Mouse (Mus musculus): ENCODE measurements around the gene Btg2. TPM values are rescaled to one million over a fixed set of nuclear protein-coding genes. Genes with fewer than 3 reads are reported as not detected.

Btg2 gene
- polyA plus RNA-seq, 1 experiment = 13.8 TPM

DNA sequence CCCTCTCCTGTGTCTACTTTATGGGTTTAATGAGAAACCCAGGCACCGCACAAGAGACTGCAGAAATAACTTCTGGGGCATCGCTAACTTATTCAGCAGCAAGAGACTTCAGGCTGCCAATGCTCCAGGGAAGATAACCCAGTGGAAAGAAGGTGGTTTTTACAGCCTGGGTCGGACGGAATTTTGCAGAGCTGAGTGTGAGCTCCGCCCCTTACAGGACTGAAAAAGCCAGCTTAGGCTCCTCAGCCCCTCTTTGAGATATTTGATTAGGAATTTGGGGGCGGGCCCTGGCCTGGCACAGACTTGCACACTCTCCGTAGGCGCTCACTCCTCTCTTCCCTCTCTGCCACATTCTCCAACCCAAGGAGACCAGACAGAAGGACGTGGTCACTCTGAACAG, 41.7 kb downstream of the Btg2 start, which contains the start of gene Fmod:
Gene Fmod, plus strand, starts transcription at position 83 of the 400 bp plus-strand sequence.
- H3K4me2 ChIP-seq (ENCODE audit: low read depth) = no peak within 1 kb of the TSS
- TF ChIP-seq SRF (IDR thresholded peaks at IDR 0.05; ENCODE audit: control insufficient read depth, insufficient read length, low read depth) (no peak), REST (IDR thresholded peaks at IDR 0.05; ENCODE audit: insufficient read depth, insufficient read length) (no peak), TCF12 (IDR thresholded peaks at IDR 0.05; ENCODE audit: insufficient read depth, poor library complexity, severe bottlenecking) (no peak)
- no peak within 1 kb of the TSS for H3ac ChIP-seq (ENCODE audit: control insufficient read depth, insufficient read length)
- no peaks in the 10 kb centered on the region for H3K36me3 ChIP-seq (ENCODE audit: control insufficient read depth, insufficient read depth)
- H3K27me3 ChIP-seq (ENCODE audit: control insufficient read depth, insufficient read depth, insufficient read length) = peaks cover 6% of the 10 kb centered on the region
- H3K4me3 ChIP-seq = no peak within 1 kb of the TSS
- H3K79me2 ChIP-seq (ENCODE audit: control insufficient read depth, insufficient read depth) = no peaks in the 10 kb centered on the region

DNA sequence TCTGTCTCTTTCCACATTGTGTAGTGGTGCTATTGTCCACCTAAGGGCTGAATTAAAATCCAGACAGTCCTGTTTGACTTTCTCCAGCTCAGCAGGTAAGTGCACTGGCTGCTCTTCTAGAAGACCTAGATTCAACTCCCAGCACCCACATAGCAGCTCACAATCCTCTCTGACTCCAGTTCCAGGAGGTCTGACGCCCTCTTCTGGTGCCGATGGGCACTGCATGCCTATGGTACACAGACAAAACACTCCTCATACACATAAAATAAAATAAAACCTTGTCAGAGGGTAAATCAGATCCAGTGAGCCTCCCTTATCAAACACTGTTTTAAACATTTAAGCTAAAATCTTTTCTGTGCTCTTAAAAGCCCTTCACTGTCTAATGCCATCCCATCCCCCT, 42.4 kb downstream of the Btg2 start:
- Histone ChIP-seq H3K27me3 (ENCODE audit: control insufficient read depth, insufficient read depth, insufficient read length) (peaks cover 11% of the 10 kb centered on the region), H3ac (ENCODE audit: control insufficient read depth, insufficient read length) (no peak overlapping the region), H3K4me3 (no peak overlapping the region), H3K4me2 (ENCODE audit: low read depth) (no peak overlapping the region), H3K79me2 (ENCODE audit: control insufficient read depth, insufficient read depth) (no peaks in the 10 kb centered on the region), H3K36me3 (ENCODE audit: control insufficient read depth, insufficient read depth) (no peaks in the 10 kb centered on the region)
- no peak for TF ChIP-seq CEBPB (IDR thresholded peaks at IDR 0.05; ENCODE audit: insufficient read depth, poor library complexity, severe bottlenecking)
- no peak for TF ChIP-seq TCF3 (IDR thresholded peaks at IDR 0.05; ENCODE audit: insufficient read length, low read depth)
- TF ChIP-seq POLR2A (IDR thresholded peaks at IDR 0.05; ENCODE audit: insufficient read length, low read depth) = no peak
- no peak for TF ChIP-seq USF1 (IDR thresholded peaks at IDR 0.05; ENCODE audit: low read depth)
- no peak for TF ChIP-seq MAX (IDR thresholded peaks at IDR 0.05; ENCODE audit: low read depth)
- no peak for TF ChIP-seq REST (IDR thresholded peaks at IDR 0.05; ENCODE audit: insufficient read depth, insufficient read length)
- no peak for TF ChIP-seq POLR2AphosphoS2 (IDR thresholded peaks at IDR 0.05; ENCODE audit: insufficient read length, low read depth)
- TF ChIP-seq MYOG (IDR thresholded peaks at IDR 0.05; ENCODE audit: control insufficient read depth in 1 of 3, insufficient read depth in 1 of 3, insufficient read length in 2 of 3, low read depth in 2 of 3) = no peak

DNA sequence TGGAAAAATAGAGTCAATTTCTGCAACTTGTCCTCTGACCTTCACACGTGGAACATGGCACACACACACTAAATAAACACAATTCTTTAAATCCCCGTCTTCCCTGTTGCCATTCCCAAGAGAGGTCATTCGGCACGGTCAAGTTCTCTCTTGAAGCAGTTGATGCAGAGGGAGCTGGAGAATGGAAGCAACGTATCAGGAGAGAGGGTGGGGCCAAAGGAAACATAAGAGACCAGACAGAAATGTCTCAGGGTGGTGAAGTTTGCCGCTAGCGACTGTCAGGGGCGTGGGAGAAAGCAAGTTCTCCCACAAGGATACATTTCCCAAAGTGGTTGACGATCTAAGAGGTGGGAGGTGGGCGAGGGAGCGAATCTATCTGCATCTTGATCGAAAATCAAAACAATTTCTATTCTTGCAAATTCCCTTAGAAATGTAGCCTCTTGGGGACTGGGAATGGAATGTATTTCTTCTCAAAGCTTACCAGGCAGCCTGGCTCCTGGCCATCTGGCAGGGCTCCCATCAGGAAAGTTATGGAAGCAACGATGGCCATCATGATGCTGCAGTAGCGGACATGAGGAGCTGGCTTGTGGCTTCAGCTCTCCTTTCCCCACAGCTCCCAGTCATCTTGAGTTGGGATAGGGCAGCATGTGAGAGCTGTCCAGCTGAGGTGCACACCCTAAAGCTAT, 50.6 kb downstream of the Btg2 start:
- H3K27me3 ChIP-seq (ENCODE audit: control insufficient read depth, insufficient read depth, insufficient read length) = peaks cover 51% of the 10 kb centered on the region
- no peaks in the 10 kb centered on the region for H3K36me3 ChIP-seq (ENCODE audit: control insufficient read depth, insufficient read depth)
- H3ac ChIP-seq (ENCODE audit: control insufficient read depth, insufficient read length) = no peak overlapping the region
- H3K4me3 ChIP-seq = no peak overlapping the region
- no peak overlapping the region for H3K4me2 ChIP-seq (ENCODE audit: low read depth)
- TF ChIP-seq SRF (IDR thresholded peaks at IDR 0.05; ENCODE audit: control insufficient read depth, insufficient read length, low read depth) = no peak
- no peak for TF ChIP-seq REST (IDR thresholded peaks at IDR 0.05; ENCODE audit: insufficient read depth, insufficient read length)
- TF ChIP-seq POLR2AphosphoS2 (IDR thresholded peaks at IDR 0.05; ENCODE audit: insufficient read length, low read depth) = no peak
- TF ChIP-seq USF1 (IDR thresholded peaks at IDR 0.05; ENCODE audit: low read depth) = no peak
- TF ChIP-seq TCF3 (IDR thresholded peaks at IDR 0.05; ENCODE audit: insufficient read length, low read depth) = no peak
- no peak for TF ChIP-seq CEBPB (IDR thresholded peaks at IDR 0.05; ENCODE audit: insufficient read depth, poor library complexity, severe bottlenecking)
- TF ChIP-seq POLR2A (IDR thresholded peaks at IDR 0.05; ENCODE audit: insufficient read length, low read depth) = no peak
- no peak for TF ChIP-seq MYOD1 (IDR thresholded peaks at IDR 0.05; ENCODE audit: control insufficient read depth in 1 of 3, insufficient read length in 2 of 3, low read depth in 2 of 3)
- no peak for TF ChIP-seq TCF12 (IDR thresholded peaks at IDR 0.05; ENCODE audit: insufficient read depth, poor library complexity, severe bottlenecking)
- TF ChIP-seq MYOG (IDR thresholded peaks at IDR 0.05; ENCODE audit: control insufficient read depth in 1 of 3, insufficient read depth in 1 of 3, insufficient read length in 2 of 3, low read depth in 2 of 3) = no peak
- TF ChIP-seq MAX (IDR thresholded peaks at IDR 0.05; ENCODE audit: low read depth) = no peak
- TF ChIP-seq E2F4 (IDR thresholded peaks at IDR 0.05; ENCODE audit: insufficient read depth) = no peak
- no peaks in the 10 kb centered on the region for H3K79me2 ChIP-seq (ENCODE audit: control insufficient read depth, insufficient read depth)

DNA sequence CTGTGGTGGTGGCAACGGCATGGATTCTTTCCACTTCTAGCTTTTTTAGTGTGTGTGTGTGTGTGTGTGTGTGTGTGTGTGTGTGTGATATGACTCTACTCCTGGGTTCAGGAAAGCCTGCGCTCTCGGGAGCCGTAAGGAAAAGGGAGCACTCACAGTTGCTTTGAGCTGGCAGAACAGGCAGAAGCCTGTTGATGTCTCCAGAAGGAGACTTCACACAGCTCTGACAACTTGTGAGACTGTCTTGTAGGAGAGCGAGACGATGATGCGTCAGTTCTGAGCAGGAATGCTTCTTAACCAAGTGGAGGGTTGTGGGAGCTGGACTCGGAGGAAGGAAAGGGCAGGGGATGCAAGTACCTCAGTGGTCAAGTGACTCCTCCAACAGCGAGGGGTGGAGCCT, 52.2 kb downstream of the Btg2 start:
- H3ac ChIP-seq (ENCODE audit: control insufficient read depth, insufficient read length) = no peak overlapping the region
- no peak overlapping the region for H3K4me3 ChIP-seq
- H3K27me3 ChIP-seq (ENCODE audit: control insufficient read depth, insufficient read depth, insufficient read length) = peaks cover 55% of the 10 kb centered on the region
- no peaks in the 10 kb centered on the region for H3K36me3 ChIP-seq (ENCODE audit: control insufficient read depth, insufficient read depth)
- H3K79me2 ChIP-seq (ENCODE audit: control insufficient read depth, insufficient read depth) = no peaks in the 10 kb centered on the region
- TF ChIP-seq CEBPB (IDR thresholded peaks at IDR 0.05; ENCODE audit: insufficient read depth, poor library complexity, severe bottlenecking) = no peak
- TF ChIP-seq MYOG (IDR thresholded peaks at IDR 0.05; ENCODE audit: control insufficient read depth in 1 of 3, insufficient read depth in 1 of 3, insufficient read length in 2 of 3, low read depth in 2 of 3) = no peak
- TF ChIP-seq POLR2A (IDR thresholded peaks at IDR 0.05; ENCODE audit: insufficient read length, low read depth) = no peak
- TF ChIP-seq SRF (IDR thresholded peaks at IDR 0.05; ENCODE audit: control insufficient read depth, insufficient read length, low read depth) = no peak
- no peak for TF ChIP-seq TCF12 (IDR thresholded peaks at IDR 0.05; ENCODE audit: insufficient read depth, poor library complexity, severe bottlenecking)
- no peak for TF ChIP-seq POLR2AphosphoS2 (IDR thresholded peaks at IDR 0.05; ENCODE audit: insufficient read length, low read depth)
- TF ChIP-seq REST (IDR thresholded peaks at IDR 0.05; ENCODE audit: insufficient read depth, insufficient read length) = no peak
- no peak for TF ChIP-seq USF1 (IDR thresholded peaks at IDR 0.05; ENCODE audit: low read depth)
- TF ChIP-seq TCF3 (IDR thresholded peaks at IDR 0.05; ENCODE audit: insufficient read length, low read depth) = no peak
- H3K4me2 ChIP-seq (ENCODE audit: low read depth) = no peak overlapping the region

DNA sequence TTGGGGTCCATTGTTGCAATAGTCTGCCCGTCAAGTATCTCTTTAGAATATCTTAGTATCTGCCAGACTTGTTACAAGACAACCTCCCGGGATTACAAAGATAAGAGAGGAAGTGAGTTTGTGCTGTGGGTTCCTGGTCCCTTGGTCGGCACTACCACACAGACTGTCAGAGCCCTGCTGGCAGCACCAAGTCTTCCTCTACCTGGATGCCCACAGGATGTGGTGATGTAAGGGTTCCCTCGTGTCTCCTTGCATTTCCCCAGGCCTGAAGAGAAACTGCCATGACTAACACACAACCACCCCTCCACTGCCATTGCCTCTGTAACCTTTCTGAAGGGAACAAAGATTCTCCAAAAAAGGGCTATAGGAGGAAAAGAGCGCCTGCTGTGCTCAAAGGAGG, 52.9 kb downstream of the Btg2 start:
- TF ChIP-seq POLR2AphosphoS2 (IDR thresholded peaks at IDR 0.05; ENCODE audit: insufficient read length, low read depth) (no peak), CEBPB (IDR thresholded peaks at IDR 0.05; ENCODE audit: insufficient read depth, poor library complexity, severe bottlenecking) (no peak), MAX (IDR thresholded peaks at IDR 0.05; ENCODE audit: low read depth) (no peak), MYOG (IDR thresholded peaks at IDR 0.05; ENCODE audit: control insufficient read depth in 1 of 3, insufficient read depth in 1 of 3, insufficient read length in 2 of 3, low read depth in 2 of 3) (no peak), MYOD1 (IDR thresholded peaks at IDR 0.05; ENCODE audit: control insufficient read depth in 1 of 3, insufficient read length in 2 of 3, low read depth in 2 of 3) (no peak), TCF12 (IDR thresholded peaks at IDR 0.05; ENCODE audit: insufficient read depth, poor library complexity, severe bottlenecking) (no peak), POLR2A (IDR thresholded peaks at IDR 0.05; ENCODE audit: insufficient read length, low read depth) (no peak), REST (IDR thresholded peaks at IDR 0.05; ENCODE audit: insufficient read depth, insufficient read length) (no peak), TCF3 (IDR thresholded peaks at IDR 0.05; ENCODE audit: insufficient read length, low read depth) (no peak), USF1 (IDR thresholded peaks at IDR 0.05; ENCODE audit: low read depth) (no peak), SRF (IDR thresholded peaks at IDR 0.05; ENCODE audit: control insufficient read depth, insufficient read length, low read depth) (no peak), E2F4 (IDR thresholded peaks at IDR 0.05; ENCODE audit: insufficient read depth) (no peak)
- Histone ChIP-seq H3K4me2 (ENCODE audit: low read depth) (no peak overlapping the region), H3K79me2 (ENCODE audit: control insufficient read depth, insufficient read depth) (no peaks in the 10 kb centered on the region), H3K27me3 (ENCODE audit: control insufficient read depth, insufficient read depth, insufficient read length) (peaks cover 56% of the 10 kb centered on the region), H3K36me3 (ENCODE audit: control insufficient read depth, insufficient read depth) (no peaks in the 10 kb centered on the region), H3ac (ENCODE audit: control insufficient read depth, insufficient read length) (no peak overlapping the region), H3K4me3 (no peak overlapping the region)

All from myocyte (in vitro differentiated cells).